Mouse (Mus musculus): ENCODE results near the gene Zfp428. TPM values are rescaled to one million over a fixed set of nuclear protein-coding genes. Genes with fewer than 3 reads are reported as not detected.

Zfp428 gene
- 10 to 100 TPM; 47.9 to 49.4 TPM for total RNA-seq (2021)

DNA sequence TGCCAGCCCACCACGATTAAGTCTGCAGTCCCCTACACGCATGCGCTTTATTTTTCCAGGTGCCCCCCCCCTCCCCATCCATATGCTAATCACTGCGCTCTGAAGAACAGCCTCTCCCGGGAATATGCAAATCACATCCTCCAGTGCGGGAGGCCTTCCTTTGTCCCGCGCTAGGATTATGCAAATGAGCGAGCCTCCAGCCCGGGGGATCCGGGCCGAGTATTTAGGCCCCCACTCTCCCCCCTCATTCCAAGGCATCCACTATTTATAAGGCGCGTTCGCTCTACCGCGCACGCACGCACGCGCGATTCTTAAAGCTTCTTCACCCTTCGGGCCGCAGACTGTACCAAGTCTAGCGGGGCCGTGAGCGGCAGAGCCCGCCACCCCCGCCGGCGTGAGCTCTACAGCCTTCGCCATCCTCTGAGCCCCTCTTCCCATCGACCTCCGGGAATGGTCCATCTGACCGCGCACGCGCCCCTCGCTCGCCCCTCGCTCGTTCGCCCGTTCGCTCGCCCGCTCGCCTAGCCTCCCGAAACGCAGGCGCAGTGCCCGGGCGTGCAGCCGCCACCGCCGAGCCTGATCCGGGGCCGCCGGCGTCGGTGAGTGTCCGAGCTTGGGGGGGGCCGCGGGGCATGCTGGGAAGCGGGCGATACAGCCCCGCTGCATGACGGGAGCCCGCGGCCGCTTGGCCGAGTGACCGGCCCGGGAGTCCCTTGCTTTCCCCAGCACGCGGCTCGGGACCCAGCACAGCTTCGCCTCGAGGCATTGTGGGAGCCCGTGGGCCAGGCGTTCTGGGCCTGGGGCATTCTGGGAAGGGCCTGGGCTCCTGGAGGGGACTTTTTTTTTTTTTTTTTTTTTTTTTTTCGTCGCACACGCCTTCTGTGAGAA lies at the start of gene Zfp428:
Zfp428 (plus strand) TSS at position 169 of the 888 bp plus-strand sequence.
- intact Hi-C loops (cut with DNase I) = loop anchor here (1.0 to 2.0 kb wide), 2 partner anchors 24 to 26 kb away; partner anchors contain the start of gene Irgq
- peak; percentile 87 to 88 for DNase-seq (ENCODE audit: low spot score in 2 of 2)

DNA sequence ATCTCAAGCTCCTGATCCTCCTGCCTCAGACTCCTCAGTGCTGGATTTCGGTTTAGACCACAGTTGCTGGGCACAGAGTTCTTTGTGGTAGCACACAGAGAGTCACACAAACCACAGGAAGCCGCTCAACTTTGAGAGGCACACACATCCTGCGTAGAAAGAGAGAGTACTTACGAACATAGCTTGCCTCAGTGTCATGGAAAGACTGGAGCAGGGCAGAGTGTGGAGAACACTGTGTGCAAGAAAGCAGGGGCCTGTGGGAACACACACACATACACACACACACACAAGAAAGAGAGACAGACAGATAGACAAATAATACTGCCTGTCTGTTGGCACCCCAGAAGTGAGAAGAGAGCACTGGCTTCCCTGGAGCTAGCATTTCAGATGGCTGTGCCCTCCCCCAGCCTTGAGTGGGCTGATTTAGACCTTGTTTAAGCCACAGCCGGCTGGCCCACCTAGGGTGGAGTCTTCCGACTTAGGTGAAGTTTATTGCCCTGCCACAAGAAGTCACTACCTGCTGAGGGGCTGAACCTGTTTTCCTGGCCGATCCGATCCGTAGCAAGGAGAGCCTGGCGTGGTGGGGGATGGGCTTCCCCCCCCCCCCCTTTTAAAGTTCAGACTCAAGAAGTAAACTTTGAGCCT lies 49.0 kb upstream of the Zfp428 start:
- DNase-seq (ENCODE audit: low spot score in 2 of 2) = no peak
- intact Hi-C loops (cut with DNase I) = no loop called here

DNA sequence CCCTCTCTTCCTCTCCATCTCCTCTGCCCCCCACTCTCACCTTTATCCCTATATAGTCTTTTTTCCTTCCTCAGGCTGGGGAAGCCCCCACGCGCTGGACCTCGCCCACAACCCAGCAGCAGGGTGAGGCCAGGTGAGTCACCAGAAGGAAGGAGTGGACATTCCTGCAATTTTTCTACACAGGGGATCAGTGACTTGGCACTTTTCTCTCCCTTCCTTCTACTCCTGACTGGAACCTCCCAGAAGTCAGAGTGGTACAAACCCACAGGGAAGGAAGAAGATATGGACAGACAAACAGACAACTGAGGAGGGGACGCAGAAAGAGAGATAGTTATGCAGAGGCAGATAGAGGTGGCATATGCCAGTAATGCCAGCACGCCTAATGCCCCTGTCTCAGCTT lies 47.4 kb upstream of the Zfp428 start:
- DNase-seq (ENCODE audit: low spot score in 2 of 2) = no peak
- intact Hi-C loops (cut with DNase I) = no loop called here

DNA sequence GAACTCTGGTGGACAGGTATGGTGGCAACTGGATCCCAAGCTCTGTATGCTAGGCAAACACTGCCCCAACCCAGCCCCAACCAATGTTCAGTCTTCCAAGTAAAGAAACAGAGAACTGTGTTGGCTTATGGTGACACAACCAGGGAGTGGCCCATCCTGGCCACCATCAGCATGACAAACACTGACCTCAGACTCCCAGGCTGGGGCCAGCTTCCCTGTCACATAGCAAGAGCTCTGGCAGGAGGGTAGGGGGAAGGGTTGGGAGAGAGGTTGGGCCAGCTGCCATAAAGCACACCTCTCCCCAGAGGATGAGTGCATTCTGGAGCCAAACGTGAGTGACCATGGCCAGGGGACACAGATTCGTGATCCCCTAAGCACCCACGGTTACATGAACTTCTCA lies 47.0 kb upstream of the Zfp428 start:
- DNase-seq (ENCODE audit: low spot score in 2 of 2) = no peak
- intact Hi-C loops (cut with DNase I) = no loop called here

DNA sequence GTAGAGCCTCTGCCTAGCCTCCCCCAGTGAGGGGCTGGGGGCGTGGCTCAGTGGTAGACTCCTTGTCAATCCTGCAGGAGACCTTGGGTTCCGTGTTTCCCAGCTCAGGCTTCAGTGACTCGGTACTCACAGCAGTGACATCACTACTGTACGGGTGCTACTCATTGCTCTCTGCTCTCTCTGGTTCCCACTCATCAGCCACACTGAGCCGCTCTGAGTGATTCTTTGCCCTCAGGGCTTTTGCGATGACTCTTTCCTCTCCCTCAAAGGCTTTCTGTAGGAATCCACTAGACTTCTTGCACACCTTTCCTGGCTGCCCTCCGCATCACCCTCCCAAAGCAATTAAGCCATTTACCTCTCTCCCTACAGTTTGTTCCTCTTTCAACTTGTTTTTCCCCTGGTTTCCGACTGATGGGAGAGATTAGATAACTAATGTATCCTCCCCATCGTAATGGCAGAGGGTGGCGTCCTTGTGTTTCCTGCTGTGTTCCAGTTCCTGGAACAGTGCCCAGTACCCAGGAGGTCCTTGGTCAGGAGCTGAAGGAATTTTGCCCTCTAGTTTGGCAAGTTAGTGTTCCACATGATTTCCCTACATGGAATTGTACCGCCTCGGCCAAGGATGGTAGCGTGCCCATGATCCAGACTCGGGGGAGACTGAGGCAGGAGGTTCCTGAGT lies 45.3 kb upstream of the Zfp428 start:
- no peak for DNase-seq (ENCODE audit: low spot score in 2 of 2)
- intact Hi-C loops (cut with DNase I) = no loop called here

DNA sequence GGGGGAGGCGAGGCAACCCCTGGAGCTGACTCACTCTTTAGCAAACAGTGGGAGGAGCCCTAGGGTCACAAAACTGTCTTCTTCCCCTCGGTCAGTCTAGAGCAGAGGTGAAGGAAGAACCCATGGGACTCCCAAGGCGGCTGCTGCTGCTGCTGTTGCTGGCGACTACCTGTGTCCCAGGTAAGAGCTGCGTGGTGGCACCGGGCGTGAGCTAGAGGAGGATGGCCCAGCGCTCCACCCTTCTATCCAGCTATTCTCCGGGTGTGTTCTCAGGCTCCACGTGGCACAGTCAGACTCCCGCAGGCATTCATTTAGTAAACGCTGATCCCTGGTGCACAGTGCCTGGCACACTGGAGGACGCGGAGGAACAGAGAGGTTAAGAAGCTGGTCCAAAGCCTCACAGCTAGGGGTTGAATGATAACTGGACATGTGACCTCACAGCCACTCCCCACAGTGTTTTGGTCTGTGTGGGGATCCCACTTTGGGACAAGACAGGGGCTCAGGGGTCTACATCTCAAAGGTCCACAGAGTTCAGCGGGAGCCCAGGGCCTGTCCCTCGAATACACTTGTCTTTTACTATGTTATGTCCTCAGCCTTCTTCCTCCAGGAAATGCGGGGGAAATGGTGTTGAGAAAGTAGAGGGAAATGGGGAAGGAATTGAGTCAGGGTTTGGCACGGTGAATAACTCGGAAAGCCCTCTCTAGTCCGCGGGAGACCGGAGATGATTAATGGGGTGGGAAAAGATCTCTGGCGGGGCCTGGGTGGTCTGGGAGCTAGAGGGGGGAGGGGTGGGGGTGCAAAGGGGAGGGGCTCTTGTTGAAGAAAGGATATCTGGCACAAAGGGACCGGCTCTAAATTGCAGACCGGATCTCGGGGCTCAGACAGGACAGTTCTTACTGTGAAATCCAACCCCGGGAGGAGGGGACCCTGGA lies 44.2 kb upstream of the Zfp428 start, which contains the start of gene Plaur:
Plaur (plus strand) TSS at position 97 of the 932 bp plus-strand sequence.
- intact Hi-C loops (cut with DNase I) = no loop called here
- DNase-seq (ENCODE audit: low spot score in 2 of 2) = no peak

DNA sequence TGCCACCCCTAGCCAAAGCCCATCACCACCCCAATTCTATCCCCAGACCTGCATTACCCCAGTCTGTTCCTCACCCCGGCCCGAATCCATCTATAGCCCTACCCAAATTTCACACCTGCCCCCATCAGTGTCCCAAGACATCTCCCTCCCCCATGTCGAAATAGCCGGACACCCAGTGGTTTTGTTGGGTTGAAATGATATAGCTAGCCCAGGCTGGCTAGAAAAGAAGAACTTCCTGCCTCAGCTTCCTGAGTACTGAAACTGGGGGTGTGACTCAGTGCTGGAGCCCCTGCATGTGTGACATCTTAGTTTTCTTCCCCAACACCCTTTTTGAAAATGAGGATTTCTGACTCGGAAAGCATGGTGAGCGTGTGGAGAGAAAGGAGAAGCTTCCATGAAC lies 40.0 kb upstream of the Zfp428 start:
- DNase-seq (ENCODE audit: low spot score in 2 of 2) = no peak
- intact Hi-C loops (cut with DNase I) = no loop called here

DNA sequence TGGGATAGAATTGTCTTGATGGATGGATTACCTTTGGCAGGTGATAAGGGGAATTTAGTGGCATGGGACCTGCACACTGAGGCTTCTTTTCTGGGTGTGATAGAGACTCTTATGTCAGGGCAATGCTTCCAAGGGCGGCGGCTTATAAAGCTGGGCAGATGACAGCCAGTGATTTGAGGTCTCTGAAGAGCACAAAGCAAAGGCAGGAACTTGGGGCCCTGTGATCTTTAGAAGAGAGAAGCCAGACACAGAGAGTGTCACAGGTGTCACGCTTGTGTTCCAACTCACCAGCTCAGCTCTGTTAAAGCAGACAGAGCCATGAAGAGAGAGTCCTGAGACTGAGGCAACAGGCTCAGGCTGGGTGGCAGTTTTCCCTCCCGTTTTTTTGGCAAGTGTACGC lies 38.9 kb upstream of the Zfp428 start:
- no peak for DNase-seq (ENCODE audit: low spot score in 2 of 2)
- intact Hi-C loops (cut with DNase I) = no loop called here

DNA sequence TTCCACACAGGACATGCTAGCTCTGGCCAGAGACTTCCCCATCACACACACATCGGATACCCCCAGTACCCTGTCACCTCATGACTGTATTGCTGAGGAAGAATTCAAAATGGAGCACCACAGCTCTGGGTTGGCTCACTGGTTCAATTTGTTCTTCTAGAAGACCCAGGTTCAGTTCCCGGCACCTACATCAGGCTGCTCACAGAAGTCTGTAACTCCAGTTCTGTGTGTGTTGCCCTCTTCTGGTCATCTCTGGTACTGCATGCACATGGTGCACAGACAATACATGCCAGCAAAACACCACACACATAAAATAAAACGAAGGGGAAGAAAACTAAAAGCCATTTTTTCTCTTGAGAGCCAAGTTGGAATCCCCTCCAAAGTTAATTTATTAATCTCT lies 37.7 kb upstream of the Zfp428 start:
- intact Hi-C loops (cut with DNase I) = no loop called here
- no peak for DNase-seq (ENCODE audit: low spot score in 2 of 2)

DNA sequence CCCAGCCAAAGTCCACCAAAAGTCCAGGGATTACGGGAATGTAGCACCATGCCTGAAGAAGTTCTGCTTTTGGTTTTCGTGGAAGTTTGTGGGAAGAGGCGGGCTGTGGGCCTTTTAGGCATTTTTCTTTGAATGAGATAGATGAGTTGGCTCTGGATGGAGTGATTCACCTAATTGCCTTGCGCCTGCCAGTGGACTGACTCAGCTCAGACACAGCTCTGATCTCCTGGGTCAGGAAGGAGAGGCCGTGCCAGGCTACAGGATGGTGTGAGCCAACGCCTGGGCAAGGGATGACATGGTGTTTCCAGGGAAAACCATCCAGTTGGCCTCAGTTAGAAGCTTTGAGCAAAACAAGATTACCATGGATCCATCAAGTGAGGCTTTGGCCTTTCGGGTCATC lies 36.5 kb upstream of the Zfp428 start:
- intact Hi-C loops (cut with DNase I) = loop anchor here (5.0 to 10.0 kb wide), 2 partner anchors 47 to 194 kb away; no protein-coding TSS in a partner anchor
- DNase-seq (ENCODE audit: low spot score in 2 of 2) = no peak

DNA sequence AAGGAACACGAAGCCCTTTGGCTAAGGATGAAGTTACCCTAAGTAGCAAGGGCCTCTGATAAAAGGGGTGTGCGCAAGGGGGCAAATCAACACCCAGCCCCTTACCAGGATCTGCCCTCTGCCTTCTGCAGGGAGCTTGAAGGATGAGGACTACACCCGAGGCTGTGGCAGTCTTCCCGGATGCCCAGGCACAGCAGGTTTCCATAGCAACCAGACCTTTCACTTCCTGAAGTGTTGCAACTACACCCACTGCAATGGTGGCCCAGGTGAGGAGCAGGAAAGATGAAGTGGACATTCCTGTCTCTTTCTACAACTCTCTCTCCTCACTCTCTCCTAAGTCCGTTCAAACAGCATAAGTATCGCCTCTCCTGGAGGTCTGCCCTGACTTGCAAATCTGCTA lies 34.4 kb upstream of the Zfp428 start:
- DNase-seq (ENCODE audit: low spot score in 2 of 2) = no peak
- intact Hi-C loops (cut with DNase I) = loop anchor here (5.0 to 10.0 kb wide), 2 partner anchors 45 to 192 kb away; no protein-coding TSS in a partner anchor

DNA sequence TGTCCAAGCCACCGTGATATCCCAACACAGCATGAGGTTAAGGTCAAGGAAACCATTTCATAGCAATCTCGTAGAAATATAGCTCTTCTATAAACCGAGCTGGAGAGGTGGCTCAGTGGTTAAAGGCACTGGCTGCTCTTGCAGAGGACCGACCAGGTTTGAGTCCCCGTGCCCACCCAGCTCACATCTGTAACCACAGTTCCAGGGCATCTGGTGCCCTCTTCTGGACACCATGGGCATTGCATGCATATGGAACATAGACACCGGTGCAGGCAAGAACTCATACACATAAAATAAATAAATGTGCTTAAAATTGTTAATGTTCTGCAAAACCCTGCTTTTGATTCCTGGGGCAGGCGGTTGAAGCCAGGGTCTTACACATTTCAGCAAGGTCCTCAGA lies 33.9 kb upstream of the Zfp428 start:
- intact Hi-C loops (cut with DNase I) = loop anchor here (5.0 to 10.0 kb wide), 2 partner anchors 44 to 192 kb away; no protein-coding TSS in a partner anchor
- peak in 1 of 2 experiments; percentile 8 for DNase-seq (ENCODE audit: low spot score in 2 of 2)

DNA sequence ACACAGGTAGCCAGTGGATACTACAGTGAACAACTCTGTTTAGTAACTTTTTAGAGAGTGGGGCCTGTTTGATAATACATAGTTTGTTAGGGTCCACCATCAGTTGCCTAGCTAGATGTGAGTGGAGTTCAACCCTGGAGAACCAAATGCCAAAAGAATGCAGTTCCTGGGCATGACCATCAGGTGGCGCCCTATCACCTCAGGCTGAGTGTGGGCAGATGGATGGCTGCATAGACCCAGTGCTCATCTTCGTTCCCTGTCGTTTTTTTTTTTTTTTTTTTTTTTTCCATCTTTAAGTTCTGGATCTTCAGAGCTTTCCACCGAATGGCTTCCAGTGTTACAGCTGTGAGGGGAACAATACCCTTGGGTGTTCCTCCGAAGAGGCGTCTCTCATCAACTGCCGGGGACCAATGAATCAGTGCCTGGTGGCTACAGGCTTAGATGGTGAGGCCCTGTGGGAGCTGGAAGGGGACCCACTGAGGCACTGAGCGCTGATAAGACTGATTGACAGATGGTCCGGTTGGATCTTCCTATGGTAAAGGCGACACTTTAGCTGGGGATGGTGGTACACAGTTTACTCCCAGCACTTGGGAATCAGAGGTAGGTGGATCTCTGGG lies 32.8 kb upstream of the Zfp428 start:
- intact Hi-C loops (cut with DNase I) = loop anchor here (5.0 to 10.0 kb wide), 2 partner anchors 43 to 191 kb away; no protein-coding TSS in a partner anchor
- peak; percentile 67 to 73 for DNase-seq (ENCODE audit: low spot score in 2 of 2)

DNA sequence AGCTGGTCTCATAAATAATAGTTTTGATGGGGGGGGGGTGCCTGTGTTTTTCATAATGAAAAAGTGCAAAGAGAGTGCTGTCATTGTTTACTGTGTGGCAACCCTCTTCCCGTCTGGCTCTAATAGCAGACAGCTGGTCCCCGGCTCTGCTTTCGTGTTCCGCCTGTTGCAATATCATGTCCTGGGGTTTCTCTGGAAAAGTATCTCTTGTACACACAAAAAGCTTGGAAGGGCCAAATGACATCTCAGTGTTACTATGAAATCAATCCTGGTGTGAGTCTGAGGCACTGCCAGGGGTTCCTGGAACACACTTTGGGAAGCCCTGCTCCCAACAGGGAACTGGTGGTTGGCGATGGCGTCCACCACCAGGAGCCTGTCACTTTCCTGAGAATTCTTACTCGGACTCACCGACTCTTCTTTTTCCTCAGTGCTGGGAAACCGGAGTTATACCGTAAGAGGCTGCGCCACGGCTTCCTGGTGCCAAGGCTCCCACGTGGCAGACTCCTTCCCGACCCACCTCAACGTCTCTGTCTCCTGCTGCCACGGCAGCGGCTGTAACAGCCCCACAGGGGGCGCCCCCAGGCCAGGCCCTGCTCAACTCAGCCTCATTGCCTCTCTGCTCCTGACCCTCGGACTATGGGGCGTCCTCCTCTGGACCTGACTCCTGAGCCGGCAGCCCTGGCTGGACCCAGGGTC lies 31.8 kb upstream of the Zfp428 start:
- intact Hi-C loops (cut with DNase I) = loop anchor here (5.0 to 10.0 kb wide), 2 partner anchors 42 to 190 kb away; no protein-coding TSS in a partner anchor

DNA sequence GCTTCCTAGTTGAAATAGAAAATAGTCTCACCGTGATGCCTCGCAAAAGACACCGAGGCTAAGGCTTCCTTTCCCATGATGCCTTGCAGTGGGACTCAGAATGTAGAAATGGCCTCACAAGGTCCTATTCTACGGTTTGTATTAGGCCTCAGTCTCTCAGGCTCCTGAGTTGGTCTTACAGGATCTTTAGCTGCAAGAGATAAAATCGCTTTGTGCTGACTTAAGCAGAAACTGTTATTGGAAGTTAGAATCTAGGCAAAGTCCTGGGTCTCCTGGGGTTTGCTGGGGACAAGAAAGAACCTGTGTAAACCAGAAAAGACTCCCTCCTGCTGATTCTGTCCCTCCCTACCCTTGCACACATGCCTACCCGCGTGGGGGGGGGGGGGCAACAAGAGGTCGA lies 30.5 kb upstream of the Zfp428 start:
- DNase-seq (ENCODE audit: low spot score in 2 of 2) = no peak
- intact Hi-C loops (cut with DNase I) = loop anchor here (10.0 kb wide), 1 partner anchor 188 kb away; no protein-coding TSS in a partner anchor

More for the DNA sequence above, 31.8 kb upstream of the Zfp428 start:
- DNase-seq (ENCODE audit: low spot score in 2 of 2) = no peak

DNA sequence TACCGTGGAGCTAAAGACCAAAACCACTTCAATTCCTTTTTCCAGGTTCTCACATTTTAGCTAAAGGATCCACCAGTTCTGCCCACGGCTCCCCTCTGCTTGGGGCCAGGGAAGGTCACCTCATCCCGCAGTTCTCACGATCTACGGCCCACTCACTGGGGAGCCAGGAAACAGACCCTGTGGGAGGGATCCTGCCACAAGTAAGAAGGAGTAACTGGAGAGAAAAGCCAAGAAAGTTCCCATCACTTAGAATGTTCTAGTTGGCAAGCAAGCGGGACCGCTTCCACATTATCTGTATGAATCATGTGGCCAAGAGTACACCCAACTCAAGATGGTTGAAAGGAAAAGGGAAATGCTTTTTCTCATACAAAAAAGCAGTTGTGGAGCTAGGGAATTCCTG lies 29.9 kb upstream of the Zfp428 start:
- DNase-seq (ENCODE audit: low spot score in 2 of 2) = peak in 1 of 2 experiments; percentile 49
- intact Hi-C loops (cut with DNase I) = loop anchor here (10.0 kb wide), 1 partner anchor 188 kb away; no protein-coding TSS in a partner anchor

DNA sequence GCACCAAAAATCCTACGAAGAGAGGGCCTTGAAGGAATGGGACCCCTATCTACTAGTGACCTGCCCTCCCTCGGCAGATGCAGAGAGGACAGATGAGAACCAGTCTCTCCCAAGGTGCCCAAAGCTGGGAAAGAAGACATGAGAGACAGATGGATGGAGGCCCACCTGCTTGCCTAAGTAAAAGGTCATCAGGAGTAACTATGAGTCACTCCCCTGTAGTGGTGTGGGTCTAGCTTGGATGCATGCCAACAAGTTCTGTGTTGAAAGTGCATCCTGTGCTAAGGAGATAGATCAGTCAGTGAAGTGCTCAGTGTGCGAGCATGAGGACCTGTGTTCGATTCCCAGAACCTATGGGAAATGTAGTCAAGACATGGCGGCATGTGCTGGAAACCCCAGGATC lies 27.9 kb upstream of the Zfp428 start:
- intact Hi-C loops (cut with DNase I) = loop anchor here (10.0 kb wide), 1 partner anchor 186 kb away; no protein-coding TSS in a partner anchor
- no peak for DNase-seq (ENCODE audit: low spot score in 2 of 2)

DNA sequence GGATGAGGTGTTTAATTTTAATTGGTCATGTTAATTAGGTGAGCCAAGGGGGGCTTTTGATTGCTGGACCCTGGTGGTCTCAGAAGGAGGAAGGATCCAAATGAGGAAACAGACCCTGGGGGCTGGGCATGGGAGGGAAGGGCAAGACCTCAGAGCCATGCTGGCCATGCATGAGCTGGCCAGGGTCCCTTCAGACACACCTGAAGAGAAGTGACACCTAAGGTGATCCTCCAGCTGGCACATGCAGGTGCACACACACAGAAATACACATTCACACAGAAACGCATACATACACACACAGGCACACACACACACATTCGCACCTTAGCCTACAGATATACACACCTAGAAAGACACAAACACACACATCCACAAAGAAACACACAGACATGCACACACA lies 27.1 kb upstream of the Zfp428 start:
- DNase-seq (ENCODE audit: low spot score in 2 of 2) = no peak
- intact Hi-C loops (cut with DNase I) = loop anchor here (2.0 to 10.0 kb wide), 2 partner anchors 35 to 185 kb away; no protein-coding TSS in a partner anchor

Data from left cerebral cortex, postnatal 36 days (tissue).